Mouse (Mus musculus): ENCODE results near the gene Lrrc4c. TPM values are rescaled to one million over a fixed set of nuclear protein-coding genes. Genes with fewer than 3 reads are reported as not detected.

Gene Lrrc4c
- total RNA-seq, 2 experiments from 2014 or later = 109 to 124 TPM

GRCm38 (mm10) chr2:97196968-97197606 is 879.1 kb downstream of the Lrrc4c start:
- no peak for DNase-seq (ENCODE audit: low spot score in 2 of 2)

- DNase-seq (ENCODE audit: low spot score in 2 of 2) = peak; percentile 13 to 25
Observed at GRCm38 (mm10) chr2:97232966-97233365, 915.0 kb downstream of the Lrrc4c start.

GRCm38 (mm10) chr2:97234074-97234473 is 916.1 kb downstream of the Lrrc4c start:
- DNase-seq (ENCODE audit: low spot score in 2 of 2) = no peak

GRCm38 (mm10) chr2:97274651-97275050 is 956.7 kb downstream of the Lrrc4c start:
- no peak for DNase-seq (ENCODE audit: low spot score in 2 of 2)

GRCm38 (mm10) chr2:97284986-97285385 is 967.0 kb downstream of the Lrrc4c start:
- DNase-seq (ENCODE audit: low spot score in 2 of 2) = no peak

GRCm38 (mm10) chr2:97294216-97294615 is 976.2 kb downstream of the Lrrc4c start:
- no peak for DNase-seq (ENCODE audit: low spot score in 2 of 2)

GRCm38 (mm10) chr2:97299704-97300103 is 981.7 kb downstream of the Lrrc4c start:
- peak; percentile 31 to 34 for DNase-seq (ENCODE audit: low spot score in 2 of 2)

GRCm38 (mm10) chr2:97318008-97318407 is 1000.0 kb downstream of the Lrrc4c start:
- DNase-seq (ENCODE audit: low spot score in 2 of 2) = no peak

- DNase-seq (ENCODE audit: low spot score in 2 of 2) = no peak
Observed at GRCm38 (mm10) chr2:97318536-97318935, 1000.6 kb downstream of the Lrrc4c start.

GRCm38 (mm10) chr2:97332084-97332682 is 1014.2 kb downstream of the Lrrc4c start:
- DNase-seq (ENCODE audit: low spot score in 2 of 2) = no peak

- DNase-seq (ENCODE audit: low spot score in 2 of 2) = no peak
Observed at GRCm38 (mm10) chr2:97339627-97340026, 1021.7 kb downstream of the Lrrc4c start.

GRCm38 (mm10) chr2:97361235-97361634 is 1043.3 kb downstream of the Lrrc4c start:
- DNase-seq (ENCODE audit: low spot score in 2 of 2) = no peak

- no peak for DNase-seq (ENCODE audit: low spot score in 2 of 2)
Observed at GRCm38 (mm10) chr2:97369978-97370377, 1052.0 kb downstream of the Lrrc4c start.

- DNase-seq (ENCODE audit: low spot score in 2 of 2) = no peak
Observed at GRCm38 (mm10) chr2:97391437-97391836, 1073.5 kb downstream of the Lrrc4c start.

- no peak for DNase-seq (ENCODE audit: low spot score in 2 of 2)
Observed at GRCm38 (mm10) chr2:97391876-97392275, 1073.9 kb downstream of the Lrrc4c start.

- no peak for DNase-seq (ENCODE audit: low spot score in 2 of 2)
Observed at GRCm38 (mm10) chr2:97413066-97413465, 1095.1 kb downstream of the Lrrc4c start.

- peak; percentile 59 to 71 for DNase-seq (ENCODE audit: low spot score in 2 of 2)
Observed at GRCm38 (mm10) chr2:97414416-97415362, 1096.7 kb downstream of the Lrrc4c start.

- DNase-seq (ENCODE audit: low spot score in 2 of 2) = no peak
Observed at GRCm38 (mm10) chr2:97434140-97434539, 1116.2 kb downstream of the Lrrc4c start.

GRCm38 (mm10) chr2:97435616-97436015 is 1117.6 kb downstream of the Lrrc4c start:
- no peak for DNase-seq (ENCODE audit: low spot score in 2 of 2)

- no peak for DNase-seq (ENCODE audit: low spot score in 2 of 2)
Observed at GRCm38 (mm10) chr2:97437767-97438166, 1119.8 kb downstream of the Lrrc4c start.

- no peak for DNase-seq (ENCODE audit: low spot score in 2 of 2)
Observed at GRCm38 (mm10) chr2:97463573-97463972, 1145.6 kb downstream of the Lrrc4c start.
